Mouse (Mus musculus): ENCODE results near the gene Farsa. TPM values are rescaled to one million over a fixed set of nuclear protein-coding genes. Genes with fewer than 3 reads are reported as not detected.

Farsa gene
- total and polyA plus RNA-seq, 2 experiments from 2014 or later: 38.3 to 40.0 TPM

- Histone ChIP-seq H3K27ac (ENCODE audit: low read depth) (peak overlapping the region; percentile 87), H3K9ac (replicated peaks; ENCODE audit: low read depth, low read length) (peak overlapping the region; percentile 92), H3K4me3 (ENCODE audit: low read depth, low read length) (peak overlapping the region; percentile 72), H3K4me1 (ENCODE audit: control insufficient read depth, insufficient read depth) (peaks cover 8% of the 10 kb centered on the region), H3K4me2 (ENCODE audit: low read depth, low read length) (peak overlapping the region; percentile 93), H3K27me3 (ENCODE audit: control insufficient read depth, insufficient read depth, low read length) (no peaks in the 10 kb centered on the region), H3K9me3 (replicated peaks; ENCODE audit: control insufficient read depth, low read length) (no peaks in the 10 kb centered on the region), H3K36me3 (replicated peaks; ENCODE audit: control insufficient read depth, insufficient read depth, low read length) (peaks cover 35% of the 10 kb centered on the region)
- peak; percentile 77 for ATAC-seq (ENCODE audit: insufficient read depth, low read depth)
- TF ChIP-seq CTCF (IDR thresholded peaks at IDR 0.05; ENCODE audit: low read depth): no peak
- no peak for TF ChIP-seq EP300 (IDR thresholded peaks at IDR 0.05; ENCODE audit: low read depth)
- 1% methylated on average over 59 of the region's 59 CpGs for WGBS
- DNase-seq (ENCODE audit: low spot score): peak; percentile 71
Measured at GRCm38 (mm10) chr8:84832034-84832717, 24.6 kb upstream of the Farsa start.

- peak; percentile 18 for TF ChIP-seq CTCF (IDR thresholded peaks at IDR 0.05; ENCODE audit: low read depth)
- no peak for TF ChIP-seq EP300 (IDR thresholded peaks at IDR 0.05; ENCODE audit: low read depth)
- no peaks in the 10 kb centered on the region for H3K27me3 ChIP-seq (ENCODE audit: control insufficient read depth, insufficient read depth, low read length)
- H3K4me3 ChIP-seq (ENCODE audit: low read depth, low read length): peak overlapping the region; percentile 72
- H3K9me3 ChIP-seq (replicated peaks; ENCODE audit: control insufficient read depth, low read length): no peaks in the 10 kb centered on the region
- H3K4me2 ChIP-seq (ENCODE audit: low read depth, low read length): peak overlapping the region; percentile 93
- H3K27ac ChIP-seq (ENCODE audit: low read depth): peak overlapping the region; percentile 87
- no peak for DNase-seq (ENCODE audit: low spot score)
- H3K9ac ChIP-seq (replicated peaks; ENCODE audit: low read depth, low read length): peak overlapping the region; percentile 92
- H3K36me3 ChIP-seq (replicated peaks; ENCODE audit: control insufficient read depth, insufficient read depth, low read length): peaks cover 44% of the 10 kb centered on the region
- peaks cover 8% of the 10 kb centered on the region for H3K4me1 ChIP-seq (ENCODE audit: control insufficient read depth, insufficient read depth)
- ATAC-seq (ENCODE audit: insufficient read depth, low read depth): no peak
- WGBS: 56% methylated on average over 10 of the region's 10 CpGs
Measured at GRCm38 (mm10) chr8:84832759-84833742, 23.7 kb upstream of the Farsa start.

- WGBS: 83% methylated on average over 19 of the region's 19 CpGs
- Histone ChIP-seq H3K27me3 (ENCODE audit: control insufficient read depth, insufficient read depth, low read length) (no peaks in the 10 kb centered on the region), H3K9ac (replicated peaks; ENCODE audit: low read depth, low read length) (no peak overlapping the region), H3K27ac (ENCODE audit: low read depth) (no peak overlapping the region), H3K4me2 (ENCODE audit: low read depth, low read length) (no peak overlapping the region), H3K9me3 (replicated peaks; ENCODE audit: control insufficient read depth, low read length) (no peaks in the 10 kb centered on the region), H3K4me1 (ENCODE audit: control insufficient read depth, insufficient read depth) (peaks cover 8% of the 10 kb centered on the region), H3K36me3 (replicated peaks; ENCODE audit: control insufficient read depth, insufficient read depth, low read length) (peaks cover 52% of the 10 kb centered on the region), H3K4me3 (ENCODE audit: low read depth, low read length) (no peak overlapping the region)
- no peak for DNase-seq (ENCODE audit: low spot score)
- TF ChIP-seq EP300 (IDR thresholded peaks at IDR 0.05; ENCODE audit: low read depth) (0 out of 2 replicates have a peak, but pooled peaks have one; percentile 15), CTCF (IDR thresholded peaks at IDR 0.05; ENCODE audit: low read depth) (no peak)
- ATAC-seq (ENCODE audit: insufficient read depth, low read depth): no peak
Measured at GRCm38 (mm10) chr8:84834002-84834865, 22.6 kb upstream of the Farsa start.

- peaks cover 15% of the 10 kb centered on the region for H3K4me1 ChIP-seq (ENCODE audit: control insufficient read depth, insufficient read depth)
- H3K4me3 ChIP-seq (ENCODE audit: low read depth, low read length): no peak overlapping the region
- no peak overlapping the region for H3K27ac ChIP-seq (ENCODE audit: low read depth)
- no peaks in the 10 kb centered on the region for H3K27me3 ChIP-seq (ENCODE audit: control insufficient read depth, insufficient read depth, low read length)
- peaks cover 52% of the 10 kb centered on the region for H3K36me3 ChIP-seq (replicated peaks; ENCODE audit: control insufficient read depth, insufficient read depth, low read length)
- WGBS: 47% methylated on average over 10 of the region's 10 CpGs
- no peaks in the 10 kb centered on the region for H3K9me3 ChIP-seq (replicated peaks; ENCODE audit: control insufficient read depth, low read length)
- ATAC-seq (ENCODE audit: insufficient read depth, low read depth): no peak
- no peak overlapping the region for H3K9ac ChIP-seq (replicated peaks; ENCODE audit: low read depth, low read length)
- TF ChIP-seq EP300 (IDR thresholded peaks at IDR 0.05; ENCODE audit: low read depth): no peak; the same call in 1 of the 2 replicates
- TF ChIP-seq CTCF (IDR thresholded peaks at IDR 0.05; ENCODE audit: low read depth): no peak
- no peak overlapping the region for H3K4me2 ChIP-seq (ENCODE audit: low read depth, low read length)
- DNase-seq (ENCODE audit: low spot score): no peak
Measured at GRCm38 (mm10) chr8:84834866-84835855, 21.6 kb upstream of the Farsa start.
